Mouse (Mus musculus): ENCODE data around the gene Ldb2. TPM values are rescaled to one million over a fixed set of nuclear protein-coding genes. Genes with fewer than 3 reads are reported as not detected.

The Ldb2 gene
- polyA plus RNA-seq, 1 experiment from 2014 or later = 15.9 TPM

- 82% methylated on average over 2 of the region's 2 CpGs for WGBS
- Histone ChIP-seq H3K9me3 (no peaks in the 10 kb centered on the region), H3K4me3 (no peak overlapping the region), H3K9ac (replicated peaks) (no peak overlapping the region), H3K27ac (replicated peaks) (no peak overlapping the region), H3K4me1 (no peaks in the 10 kb centered on the region), H3K36me3 (no peaks in the 10 kb centered on the region), H3K27me3 (no peaks in the 10 kb centered on the region), H3K4me2 (replicated peaks) (no peak overlapping the region)
- ATAC-seq (ENCODE audit: low FRiP score, low read depth) = no peak
These were observed 222.7 kb downstream of the Ldb2 start for GRCm38 (mm10) chr5:44576682-44577349.

- H3K9ac ChIP-seq (replicated peaks) = no peak overlapping the region
- no peaks in the 10 kb centered on the region for H3K9me3 ChIP-seq
- no peaks in the 10 kb centered on the region for H3K4me1 ChIP-seq
- no peak overlapping the region for H3K27ac ChIP-seq (replicated peaks)
- H3K36me3 ChIP-seq = no peaks in the 10 kb centered on the region
- H3K4me3 ChIP-seq = no peak overlapping the region
- H3K27me3 ChIP-seq = no peaks in the 10 kb centered on the region
- no peak overlapping the region for H3K4me2 ChIP-seq (replicated peaks)
- no peak for ATAC-seq (ENCODE audit: low FRiP score, low read depth)
- WGBS = 94% methylated on average over 1 of the region's 1 CpGs
These were observed 224.8 kb downstream of the Ldb2 start for GRCm38 (mm10) chr5:44574681-44575080.

GRCm38 (mm10) chr5:44553765-44554352, 245.6 kb downstream of the Ldb2 start:
- WGBS = 88% methylated on average over 11 of the region's 11 CpGs
- no peaks in the 10 kb centered on the region for H3K9me3 ChIP-seq

GRCm38 (mm10) chr5:44553155-44553554, 246.3 kb downstream of the Ldb2 start:
- H3K27ac ChIP-seq (replicated peaks) = no peak overlapping the region
- no peak overlapping the region for H3K4me3 ChIP-seq
- no peaks in the 10 kb centered on the region for H3K36me3 ChIP-seq
- H3K9ac ChIP-seq (replicated peaks) = no peak overlapping the region
- H3K4me2 ChIP-seq (replicated peaks) = no peak overlapping the region
- no peak for ATAC-seq (ENCODE audit: low FRiP score, low read depth)
- no peaks in the 10 kb centered on the region for H3K27me3 ChIP-seq
- no peaks in the 10 kb centered on the region for H3K4me1 ChIP-seq
- H3K9me3 ChIP-seq = no peaks in the 10 kb centered on the region

More at GRCm38 (mm10) chr5:44553765-44554352, 245.6 kb downstream of the Ldb2 start:
- Histone ChIP-seq H3K4me1 (peaks cover 2% of the 10 kb centered on the region; the same call in 1 of the 2 replicates), H3K27ac (replicated peaks) (no peak overlapping the region), H3K36me3 (no peaks in the 10 kb centered on the region), H3K4me2 (replicated peaks) (no peak overlapping the region), H3K9ac (replicated peaks) (no peak overlapping the region), H3K4me3 (no peak overlapping the region), H3K27me3 (no peaks in the 10 kb centered on the region)
- no peak for ATAC-seq (ENCODE audit: low FRiP score, low read depth)

GRCm38 (mm10) chr5:44552121-44552520, 247.4 kb downstream of the Ldb2 start:
- Histone ChIP-seq H3K27me3 (no peaks in the 10 kb centered on the region), H3K27ac (replicated peaks) (no peak overlapping the region), H3K4me2 (replicated peaks) (no peak overlapping the region), H3K9me3 (no peaks in the 10 kb centered on the region), H3K4me1 (no peaks in the 10 kb centered on the region), H3K9ac (replicated peaks) (no peak overlapping the region), H3K36me3 (no peaks in the 10 kb centered on the region), H3K4me3 (no peak overlapping the region)
- 92% methylated on average over 8 of the region's 8 CpGs for WGBS
- no peak for ATAC-seq (ENCODE audit: low FRiP score, low read depth)

- Histone ChIP-seq H3K27ac (replicated peaks) (no peak overlapping the region), H3K9me3 (no peaks in the 10 kb centered on the region), H3K4me2 (replicated peaks) (no peak overlapping the region), H3K4me1 (no peaks in the 10 kb centered on the region), H3K4me3 (no peak overlapping the region), H3K27me3 (no peaks in the 10 kb centered on the region), H3K9ac (replicated peaks) (no peak overlapping the region), H3K36me3 (no peaks in the 10 kb centered on the region)
- ATAC-seq (ENCODE audit: low FRiP score, low read depth) = no peak
- 80% methylated on average over 11 of the region's 11 CpGs for WGBS
These were observed 251.0 kb downstream of the Ldb2 start for GRCm38 (mm10) chr5:44548468-44548867.

- no peak for ATAC-seq (ENCODE audit: low FRiP score, low read depth)
- no peak overlapping the region for H3K27ac ChIP-seq (replicated peaks)
- no peaks in the 10 kb centered on the region for H3K9me3 ChIP-seq
- H3K9ac ChIP-seq (replicated peaks) = no peak overlapping the region
- H3K4me1 ChIP-seq = peaks cover 10% of the 10 kb centered on the region; the same call in 1 of the 2 replicates
- H3K4me2 ChIP-seq (replicated peaks) = no peak overlapping the region
- H3K36me3 ChIP-seq = no peaks in the 10 kb centered on the region
- no peaks in the 10 kb centered on the region; the same call in 1 of the 2 replicates for H3K27me3 ChIP-seq
- WGBS = 96% methylated on average over 2 of the region's 2 CpGs
- no peak overlapping the region for H3K4me3 ChIP-seq
These were observed 255.9 kb downstream of the Ldb2 start for GRCm38 (mm10) chr5:44543472-44544132.

GRCm38 (mm10) chr5:44541748-44542147, 257.7 kb downstream of the Ldb2 start:
- Histone ChIP-seq H3K36me3 (no peaks in the 10 kb centered on the region), H3K9ac (replicated peaks) (no peak overlapping the region), H3K4me1 (peaks cover 17% of the 10 kb centered on the region), H3K4me2 (replicated peaks) (no peak overlapping the region), H3K27ac (replicated peaks) (no peak overlapping the region), H3K27me3 (no peaks in the 10 kb centered on the region; the same call in 1 of the 2 replicates), H3K9me3 (no peaks in the 10 kb centered on the region), H3K4me3 (no peak overlapping the region)
- no peak for ATAC-seq (ENCODE audit: low FRiP score, low read depth)
- 95% methylated on average over 9 of the region's 9 CpGs for WGBS

GRCm38 (mm10) chr5:44538687-44539086, 260.8 kb downstream of the Ldb2 start:
- Histone ChIP-seq H3K27me3 (no peaks in the 10 kb centered on the region; the same call in 1 of the 2 replicates), H3K4me1 (peaks cover 19% of the 10 kb centered on the region), H3K4me3 (no peak overlapping the region), H3K9me3 (no peaks in the 10 kb centered on the region), H3K36me3 (no peaks in the 10 kb centered on the region), H3K9ac (replicated peaks) (no peak overlapping the region), H3K4me2 (replicated peaks) (no peak overlapping the region), H3K27ac (replicated peaks) (peak overlapping the region; percentile 69; the same call in 1 of the 2 replicates)
- WGBS = 38% methylated on average over 2 of the region's 2 CpGs
- ATAC-seq (ENCODE audit: low FRiP score, low read depth) = no peak; the same call in 1 of the 2 replicates

- Histone ChIP-seq H3K27ac (replicated peaks) (no peak overlapping the region), H3K9ac (replicated peaks) (no peak overlapping the region), H3K36me3 (no peaks in the 10 kb centered on the region), H3K9me3 (no peaks in the 10 kb centered on the region), H3K4me1 (peaks cover 19% of the 10 kb centered on the region), H3K4me3 (no peak overlapping the region), H3K27me3 (no peaks in the 10 kb centered on the region; the same call in 1 of the 2 replicates), H3K4me2 (replicated peaks) (no peak overlapping the region)
- under 1% methylated on average over 5 of the region's 5 CpGs for WGBS
- ATAC-seq (ENCODE audit: low FRiP score, low read depth) = peak; percentile 98
These were observed 261.5 kb downstream of the Ldb2 start for GRCm38 (mm10) chr5:44538000-44538395.

GRCm38 (mm10) chr5:44537316-44537999, 262.0 kb downstream of the Ldb2 start:
- Histone ChIP-seq H3K27ac (replicated peaks) (peak overlapping the region; percentile 73), H3K36me3 (no peaks in the 10 kb centered on the region), H3K4me2 (replicated peaks) (no peak overlapping the region), H3K4me1 (peaks cover 19% of the 10 kb centered on the region), H3K4me3 (no peak overlapping the region), H3K9ac (replicated peaks) (no peak overlapping the region), H3K27me3 (no peaks in the 10 kb centered on the region; the same call in 1 of the 2 replicates), H3K9me3 (no peaks in the 10 kb centered on the region)
- WGBS = 49% methylated on average over 5 of the region's 5 CpGs
- peak; percentile 50; the same call in 1 of the 2 replicates for ATAC-seq (ENCODE audit: low FRiP score, low read depth)

GRCm38 (mm10) chr5:44529466-44529865, 270.0 kb downstream of the Ldb2 start:
- 80% methylated on average over 3 of the region's 3 CpGs for WGBS
- no peak overlapping the region for H3K27ac ChIP-seq (replicated peaks)
- no peaks in the 10 kb centered on the region for H3K9me3 ChIP-seq
- H3K4me1 ChIP-seq = no peaks in the 10 kb centered on the region
- no peaks in the 10 kb centered on the region for H3K36me3 ChIP-seq
- H3K9ac ChIP-seq (replicated peaks) = no peak overlapping the region
- no peak overlapping the region for H3K4me3 ChIP-seq
- no peak overlapping the region for H3K4me2 ChIP-seq (replicated peaks)
- ATAC-seq (ENCODE audit: low FRiP score, low read depth) = no peak
- no peaks in the 10 kb centered on the region; the same call in 1 of the 2 replicates for H3K27me3 ChIP-seq
